Mouse (Mus musculus) heart, postnatal 0 days (tissue): Measurements from ENCODE around the gene Oxnad1.

Source experiments
- CTCF ChIP-seq: IDR thresholded peaks from 2 replicates; pipeline ENCODE4 v1.5.1; 2016; ENCODE audit warnings: antibody characterized with exemption, control low read depth, low read depth
- EP300 ChIP-seq: IDR thresholded peaks from 2 replicates; pipeline ENCODE4 v1.6.1; 2016; ENCODE audit warnings: antibody characterized with exemption, low read depth

DNA sequence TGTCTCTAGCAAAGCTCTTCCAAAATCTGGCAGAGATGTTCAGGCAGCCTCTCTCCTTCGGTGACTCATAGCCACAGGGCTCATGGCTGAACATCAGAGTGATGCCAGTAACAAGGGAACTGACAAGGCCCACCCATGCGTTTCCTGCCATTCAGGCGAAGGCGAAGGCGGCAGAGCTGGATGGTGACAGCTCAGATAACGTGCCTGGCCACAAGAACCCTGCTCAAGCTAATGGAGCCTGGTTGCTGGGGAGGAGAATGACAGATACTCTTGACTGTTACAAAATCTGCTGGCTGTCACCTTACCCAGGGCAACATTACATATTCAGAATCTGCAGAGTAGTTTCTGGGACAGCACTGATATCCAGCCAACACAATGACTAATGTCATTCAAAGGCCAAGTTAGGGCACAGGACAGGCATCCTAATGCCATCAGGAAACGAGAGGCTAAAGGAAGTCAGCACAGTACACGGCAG, 11.9 kb upstream of the Oxnad1 start:
- TF ChIP-seq CTCF (no peak), EP300 (peak; percentile 20; the same call in 1 of the 2 replicates)
